Mouse (Mus musculus): Measurements from ENCODE around the gene Sult2a5. TPM values are rescaled to one million over a fixed set of nuclear protein-coding genes. Genes with fewer than 3 reads are reported as not detected.

The Sult2a5 gene
- polyA plus RNA-seq (2015; fragmentation: Nextera tagmentation; extraction: Ambion mirVana): not detected in 2 replicates

GRCm38 (mm10) chr7:13623667-13624066 is at the start of gene Sult2a5:
Gene Sult2a5 (plus strand): TSS chr7:13623967.
- H3K36me3 ChIP-seq (ENCODE audit: insufficient read depth, low read length): no peaks in the 10 kb centered on the region
- H3K4me2 ChIP-seq (replicated peaks; ENCODE audit: low read depth, low read length): no peak within 1 kb of the TSS
- H3K4me1 ChIP-seq (ENCODE audit: insufficient read depth, low read length): no peaks in the 10 kb centered on the region
- no peak within 1 kb of the TSS for H3K9ac ChIP-seq (replicated peaks; ENCODE audit: low read length)
- no peaks in the 10 kb centered on the region for H3K27me3 ChIP-seq (ENCODE audit: insufficient read depth, low read length)
- H3K27ac ChIP-seq (ENCODE audit: low read length): no peak within 1 kb of the TSS
- no peak for ATAC-seq (ENCODE audit: low FRiP score, low TSS enrichment)
- no peak within 1 kb of the TSS for H3K4me3 ChIP-seq (ENCODE audit: low read length)
- H3K9me3 ChIP-seq (ENCODE audit: low read length): no peaks in the 10 kb centered on the region

Other genes with a start within 250 kb of the Sult2a5 start
- not detected in 2 replicates for gene Cabp5, start 225.8 kb upstream of the Sult2a5 start, polyA plus RNA-seq (2015; fragmentation: Nextera tagmentation; extraction: Ambion mirVana)
- gene Bsph1, start 173.1 kb upstream of the Sult2a5 start, polyA plus RNA-seq (2015; fragmentation: Nextera tagmentation; extraction: Ambion mirVana): not detected in 2 replicates
- gene Bsph2, start 52.9 kb upstream of the Sult2a5 start, polyA plus RNA-seq (2015; fragmentation: Nextera tagmentation; extraction: Ambion mirVana): not detected in 2 replicates
- gene Sult2a2, start 109.5 kb downstream of the Sult2a5 start, polyA plus RNA-seq (2015; fragmentation: Nextera tagmentation; extraction: Ambion mirVana): not detected in 2 replicates
- not detected in 2 replicates for gene Sult2a1, start 213.4 kb downstream of the Sult2a5 start, polyA plus RNA-seq (2015; fragmentation: Nextera tagmentation; extraction: Ambion mirVana)

Data from kidney, embryonic 16.5 days (tissue).